Comparison of ENCODE assay signal across 25 mouse cellular contexts in the genomic region with DNA sequence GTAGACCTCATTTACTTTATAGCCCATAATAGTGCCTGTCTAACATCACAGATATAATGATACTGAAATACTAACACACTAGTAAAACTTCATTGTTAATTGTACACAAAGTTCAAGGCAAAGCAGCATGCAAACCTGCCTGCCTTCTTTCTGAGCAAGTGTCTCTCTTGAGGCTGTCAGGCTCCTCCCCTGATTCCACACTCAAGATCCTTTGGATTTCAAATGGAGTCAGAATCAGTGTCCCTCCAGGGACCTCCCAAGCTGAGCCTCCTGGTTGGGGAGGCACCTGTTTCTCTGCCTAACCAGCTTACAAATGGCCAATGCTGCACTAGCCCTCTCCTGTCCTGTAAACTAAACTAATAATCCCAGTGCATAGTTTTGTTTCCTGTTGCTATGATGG. TPM values are rescaled to one million over a fixed set of nuclear protein-coding genes. Genes with fewer than 3 reads are reported as not detected.
DNase-seq lines count a peak whose midpoint lies in the region; ATAC-seq lines count a peak whose summit lies in the region.
"Had no signal": no experiment of that assay in that cellular context is flagged by ENCODE, and none has a peak within 500 bp of the region (broad histone marks: within the 10 kb centered on the region; RNA-seq: fewer than 3 reads in every experiment).

No protein-coding gene starts in this region.

- no peaks in the 10 kb centered on the region for H3K27me3 ChIP-seq in liver, embryonic 13.5 days
- H3K27me3 ChIP-seq in midbrain, embryonic 16.5 days (ENCODE audit: control insufficient read depth, insufficient read depth, low read depth, low read length): no peaks in the 10 kb centered on the region
- H3K27me3 ChIP-seq in hindbrain, embryonic 16.5 days (replicated peaks; ENCODE audit: control insufficient read depth, insufficient read depth, low read length): no peaks in the 10 kb centered on the region
- H3K27me3 ChIP-seq: CH12.LX, Patski had no signal

- H3K27ac ChIP-seq in liver, embryonic 13.5 days: peak overlapping the region; percentile 91; the same call in 1 of the 2 replicates
- H3K27ac ChIP-seq in midbrain, embryonic 16.5 days (ENCODE audit: low read length): no peak overlapping the region
- no peak overlapping the region for H3K27ac ChIP-seq in hindbrain, embryonic 16.5 days (ENCODE audit: low read depth, low read length)

- no peak for DNase-seq in liver, embryonic 13.5 days
- DNase-seq in liver (no peak), ES-CJ7 (ENCODE audit: low read depth, low spot score) (peak; percentile 54), R1 (ENCODE audit: low read depth, low spot score) (peak; percentile 34), ZHBTc4 (ENCODE audit: low read depth, low spot score) (peak; percentile 54)
- DNase-seq in thymus, postnatal 36 days: no peak
- DNase-seq: adrenal gland, adult 2 months; adrenal gland, adult 8-10 months; adrenal gland, postnatal 10 days; adrenal gland, postnatal 14 days; adrenal gland, postnatal 25 days; adrenal gland, postnatal 36 days; B cell, adult 2 months; cerebellum, adult 11 months; cerebellum, adult 11-12 months; cerebellum, adult 18-20 months; cerebellum, adult 2 months; cerebellum, adult 8-10 months had no signal

- peaks cover 26% of the 10 kb centered on the region for H3K4me1 ChIP-seq in liver, embryonic 13.5 days (replicated peaks)
- no peaks in the 10 kb centered on the region for H3K4me1 ChIP-seq in midbrain, embryonic 16.5 days (ENCODE audit: control insufficient read depth, insufficient read depth, low read length)
- H3K4me1 ChIP-seq in hindbrain, embryonic 16.5 days (ENCODE audit: control insufficient read depth, insufficient read depth, low read depth, low read length): no peaks in the 10 kb centered on the region

- no peaks in the 10 kb centered on the region for H3K9me3 ChIP-seq in liver, embryonic 13.5 days (replicated peaks)
- no peaks in the 10 kb centered on the region for H3K9me3 ChIP-seq in midbrain, embryonic 16.5 days (replicated peaks; ENCODE audit: control insufficient read depth, low read length, poor library complexity, severe bottlenecking)
- H3K9me3 ChIP-seq in hindbrain, embryonic 16.5 days (ENCODE audit: control insufficient read depth, low read length): no peaks in the 10 kb centered on the region
- H3K9me3 ChIP-seq: G1E had no signal

- H3K4me2 ChIP-seq in liver, embryonic 13.5 days: no peak overlapping the region
- H3K4me2 ChIP-seq in midbrain, embryonic 16.5 days (ENCODE audit: low read length): no peak overlapping the region
- H3K4me2 ChIP-seq in hindbrain, embryonic 16.5 days (ENCODE audit: low read length): no peak overlapping the region

- H3K4me3 ChIP-seq in liver, embryonic 13.5 days (replicated peaks): no peak overlapping the region
- H3K4me3 ChIP-seq in midbrain, embryonic 16.5 days (ENCODE audit: low read depth, low read length): no peak overlapping the region
- H3K4me3 ChIP-seq in hindbrain, embryonic 16.5 days (ENCODE audit: low read length): no peak overlapping the region

- no peak overlapping the region for H3K9ac ChIP-seq in liver, embryonic 13.5 days
- no peak overlapping the region for H3K9ac ChIP-seq in midbrain, embryonic 16.5 days (ENCODE audit: low read depth, low read length)
- H3K9ac ChIP-seq in hindbrain, embryonic 16.5 days (ENCODE audit: low read depth, low read length): no peak overlapping the region

- no peak for ATAC-seq in liver, embryonic 13.5 days (ENCODE audit: low read depth)
- ATAC-seq in midbrain, embryonic 16.5 days: no peak
- ATAC-seq in hindbrain, embryonic 16.5 days: no peak
- ATAC-seq: activated CD4-positive, CD25-positive, alpha-beta regulatory T cell, adult 4 months; CD4-positive, CD25-positive, alpha-beta regulatory T cell, adult 4 months; Patski had no signal

- H3K36me3 ChIP-seq in liver, embryonic 13.5 days: no peaks in the 10 kb centered on the region
- H3K36me3 ChIP-seq in midbrain, embryonic 16.5 days (ENCODE audit: control insufficient read depth, insufficient read depth, low read length): no peaks in the 10 kb centered on the region
- no peaks in the 10 kb centered on the region for H3K36me3 ChIP-seq in hindbrain, embryonic 16.5 days (ENCODE audit: control insufficient read depth, insufficient read depth, low read length)
- H3K36me3 ChIP-seq: G1E had no signal

RNA-seq across cellular contexts. Expression of a gene that starts 32.1 kb away (rescaled TPM):
- polyA plus RNA-seq in liver, embryonic 13.5 days (2015; fragmentation: Nextera tagmentation; extraction: Ambion mirVana): 110 and 126 TPM in 2 replicates
- polyA plus RNA-seq in midbrain, embryonic 16.5 days (2015; fragmentation: Nextera tagmentation; extraction: Ambion mirVana): 101 and 111 TPM in 2 replicates
- 97.8 and 103 TPM in 2 replicates for polyA plus RNA-seq in hindbrain, embryonic 16.5 days (2015; fragmentation: Nextera tagmentation; extraction: Ambion mirVana)

Comparison
In these comparisons a context has a peak if more than half of its experiments do, and no peak if none do; other contexts are left out.
1. DNase-seq: peak in ES-CJ7 (single experiment), R1 (single experiment) and ZHBTc4 (single experiment); none in liver, embryonic 13.5 days (single experiment), liver (single experiment) and thymus, postnatal 36 days (0 of 2).